Mouse (Mus musculus) thymus, adult 2 months (tissue): Measurements from ENCODE around the gene Lkaaear1.

Source experiments
- CTCF ChIP-seq: fragments of 200-500 bp; IDR thresholded peaks from 2 replicates; pipeline ENCODE4 v1.5.1; 2012; ENCODE audit warnings: mild to moderate bottlenecking, control low read depth, low read length, moderate library complexity, borderline replicate concordance; ENCODE audit not compliant: control insufficient read depth, poor library complexity, insufficient read depth; ENCODE audit errors: extremely low read depth
- POLR2A ChIP-seq: fragments of 200-500 bp; IDR thresholded peaks from 2 replicates; pipeline ENCODE4 v1.6.1; 2012; ENCODE audit warnings: mild to moderate bottlenecking, low read length, control low read depth, moderate library complexity; ENCODE audit not compliant: control insufficient read depth, poor library complexity, insufficient read depth; ENCODE audit errors: extremely low read depth

DNA sequence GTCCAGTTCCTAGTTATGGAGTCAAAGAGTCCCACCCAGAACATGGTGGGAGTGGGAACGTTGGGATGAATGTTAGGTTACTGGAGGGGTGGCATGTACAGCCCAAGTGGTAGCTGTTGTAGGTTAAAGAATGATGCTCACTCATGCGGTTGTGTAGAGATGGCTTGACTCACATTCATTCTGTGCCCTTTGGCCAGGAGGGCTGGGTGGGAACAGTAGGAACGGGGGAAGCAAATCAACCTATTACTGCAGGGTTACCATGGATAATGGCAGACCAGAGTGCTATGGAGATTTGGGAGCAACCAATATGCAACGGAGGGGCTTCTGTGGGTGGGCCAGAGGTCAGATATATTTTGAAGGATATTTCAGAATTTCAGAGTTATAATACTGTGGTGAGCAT is 23.3 kb downstream of the Lkaaear1 start:
- no peak for TF ChIP-seq CTCF
- no peak for TF ChIP-seq POLR2A
